Mouse (Mus musculus): ENCODE results near the gene Hlf. TPM values are rescaled to one million over a fixed set of nuclear protein-coding genes. Genes with fewer than 3 reads are reported as not detected.

Hlf gene
- polyA plus RNA-seq, 1 experiment from 2014 or later: 1.6 TPM

- Histone ChIP-seq H3K9ac (no peak overlapping the region), H3K4me1 (replicated peaks) (peaks cover 30% of the 10 kb centered on the region), H3K36me3 (no peaks in the 10 kb centered on the region), H3K9me3 (no peaks in the 10 kb centered on the region), H3K27ac (peak overlapping the region; percentile 94), H3K4me2 (replicated peaks) (peak overlapping the region; percentile 37), H3K27me3 (replicated peaks) (no peaks in the 10 kb centered on the region), H3K4me3 (replicated peaks) (no peak overlapping the region)
- 30% methylated on average over 7 of the region's 7 CpGs for WGBS
- peak; percentile 4; the same call in 1 of the 2 replicates for ATAC-seq
Measured at GRCm38 (mm10) chr11:90369115-90369514, 21.6 kb downstream of the Hlf start.

- no peak overlapping the region for H3K4me3 ChIP-seq (replicated peaks)
- WGBS: 80% methylated on average over 14 of the region's 14 CpGs
- no peaks in the 10 kb centered on the region for H3K36me3 ChIP-seq
- H3K4me2 ChIP-seq (replicated peaks): no peak overlapping the region
- no peak overlapping the region for H3K9ac ChIP-seq
- ATAC-seq: no peak
- peak overlapping the region; percentile 94; the same call in 1 of the 2 replicates for H3K27ac ChIP-seq
- H3K9me3 ChIP-seq: no peaks in the 10 kb centered on the region
- no peaks in the 10 kb centered on the region for H3K27me3 ChIP-seq (replicated peaks)
- H3K4me1 ChIP-seq (replicated peaks): peaks cover 32% of the 10 kb centered on the region
Measured at GRCm38 (mm10) chr11:90367894-90368860, 22.5 kb downstream of the Hlf start.

GRCm38 (mm10) chr11:90364865-90365264, 25.8 kb downstream of the Hlf start:
- WGBS: 54% methylated on average over 7 of the region's 7 CpGs
- Histone ChIP-seq H3K9me3 (no peaks in the 10 kb centered on the region), H3K9ac (no peak overlapping the region), H3K36me3 (no peaks in the 10 kb centered on the region), H3K4me3 (replicated peaks) (no peak overlapping the region), H3K27ac (no peak overlapping the region), H3K4me1 (replicated peaks) (peaks cover 22% of the 10 kb centered on the region), H3K4me2 (replicated peaks) (no peak overlapping the region), H3K27me3 (replicated peaks) (no peaks in the 10 kb centered on the region)
- no peak for ATAC-seq

- H3K27me3 ChIP-seq (replicated peaks): no peaks in the 10 kb centered on the region
- no peaks in the 10 kb centered on the region for H3K9me3 ChIP-seq
- H3K27ac ChIP-seq: no peak overlapping the region
- peak; percentile 90 for ATAC-seq
- no peaks in the 10 kb centered on the region for H3K36me3 ChIP-seq
- WGBS: 85% methylated on average over 10 of the region's 10 CpGs
- H3K4me1 ChIP-seq (replicated peaks): peaks cover 15% of the 10 kb centered on the region
- no peak overlapping the region for H3K9ac ChIP-seq
- no peak overlapping the region for H3K4me2 ChIP-seq (replicated peaks)
- H3K4me3 ChIP-seq (replicated peaks): no peak overlapping the region
Measured at GRCm38 (mm10) chr11:90363821-90364497, 26.7 kb downstream of the Hlf start.

GRCm38 (mm10) chr11:90363406-90363805, 27.3 kb downstream of the Hlf start:
- Histone ChIP-seq H3K27ac (no peak overlapping the region), H3K4me1 (replicated peaks) (peaks cover 12% of the 10 kb centered on the region), H3K27me3 (replicated peaks) (no peaks in the 10 kb centered on the region), H3K4me3 (replicated peaks) (no peak overlapping the region), H3K4me2 (replicated peaks) (no peak overlapping the region), H3K36me3 (no peaks in the 10 kb centered on the region), H3K9me3 (no peaks in the 10 kb centered on the region), H3K9ac (no peak overlapping the region)
- ATAC-seq: no peak
- 47% methylated on average over 3 of the region's 3 CpGs for WGBS

- 95% methylated on average over 5 of the region's 5 CpGs for WGBS
- Histone ChIP-seq H3K9ac (no peak overlapping the region), H3K27ac (no peak overlapping the region), H3K9me3 (no peaks in the 10 kb centered on the region), H3K4me3 (replicated peaks) (no peak overlapping the region), H3K36me3 (no peaks in the 10 kb centered on the region), H3K4me1 (replicated peaks) (peaks cover 31% of the 10 kb centered on the region), H3K4me2 (replicated peaks) (no peak overlapping the region), H3K27me3 (replicated peaks) (no peaks in the 10 kb centered on the region)
- no peak for ATAC-seq
Measured at GRCm38 (mm10) chr11:90360536-90360935, 30.2 kb downstream of the Hlf start.

- ATAC-seq: peak; percentile 22; the same call in 1 of the 2 replicates
- Histone ChIP-seq H3K36me3 (no peaks in the 10 kb centered on the region), H3K4me1 (replicated peaks) (peaks cover 21% of the 10 kb centered on the region), H3K9ac (no peak overlapping the region), H3K9me3 (no peaks in the 10 kb centered on the region), H3K4me2 (replicated peaks) (no peak overlapping the region), H3K27ac (no peak overlapping the region), H3K4me3 (replicated peaks) (no peak overlapping the region), H3K27me3 (replicated peaks) (no peaks in the 10 kb centered on the region)
- WGBS: 31% methylated on average over 8 of the region's 8 CpGs
Measured at GRCm38 (mm10) chr11:90358063-90358462, 32.6 kb downstream of the Hlf start.

GRCm38 (mm10) chr11:90357371-90357770, 33.3 kb downstream of the Hlf start:
- no peak for ATAC-seq
- H3K4me2 ChIP-seq (replicated peaks): no peak overlapping the region
- 79% methylated on average over 7 of the region's 7 CpGs for WGBS
- H3K4me3 ChIP-seq (replicated peaks): no peak overlapping the region
- H3K9me3 ChIP-seq: no peaks in the 10 kb centered on the region
- H3K36me3 ChIP-seq: no peaks in the 10 kb centered on the region
- H3K27me3 ChIP-seq (replicated peaks): no peaks in the 10 kb centered on the region
- no peak overlapping the region for H3K9ac ChIP-seq
- peaks cover 21% of the 10 kb centered on the region for H3K4me1 ChIP-seq (replicated peaks)
- H3K27ac ChIP-seq: no peak overlapping the region

- Histone ChIP-seq H3K36me3 (no peaks in the 10 kb centered on the region), H3K4me1 (replicated peaks) (peaks cover 21% of the 10 kb centered on the region), H3K9ac (no peak overlapping the region), H3K9me3 (no peaks in the 10 kb centered on the region), H3K4me2 (replicated peaks) (no peak overlapping the region), H3K27ac (no peak overlapping the region), H3K27me3 (replicated peaks) (no peaks in the 10 kb centered on the region), H3K4me3 (replicated peaks) (no peak overlapping the region)
- 21% methylated on average over 9 of the region's 9 CpGs for WGBS
- no peak for ATAC-seq
Measured at GRCm38 (mm10) chr11:90356495-90357304, 34.0 kb downstream of the Hlf start.

- 23% methylated on average over 3 of the region's 3 CpGs for WGBS
- Histone ChIP-seq H3K9ac (no peak overlapping the region), H3K36me3 (no peaks in the 10 kb centered on the region), H3K4me2 (replicated peaks) (no peak overlapping the region), H3K9me3 (no peaks in the 10 kb centered on the region), H3K4me1 (replicated peaks) (peaks cover 21% of the 10 kb centered on the region), H3K27ac (no peak overlapping the region), H3K27me3 (replicated peaks) (no peaks in the 10 kb centered on the region), H3K4me3 (replicated peaks) (no peak overlapping the region)
- ATAC-seq: 0 out of 2 replicates have a peak, but pooled peaks have one; percentile 24
Measured at GRCm38 (mm10) chr11:90356036-90356435, 34.7 kb downstream of the Hlf start.

GRCm38 (mm10) chr11:90355270-90355681, 35.4 kb downstream of the Hlf start:
- Histone ChIP-seq H3K4me1 (replicated peaks) (peaks cover 21% of the 10 kb centered on the region), H3K27me3 (replicated peaks) (no peaks in the 10 kb centered on the region), H3K4me3 (replicated peaks) (no peak overlapping the region), H3K9ac (no peak overlapping the region), H3K36me3 (no peaks in the 10 kb centered on the region), H3K27ac (no peak overlapping the region), H3K9me3 (no peaks in the 10 kb centered on the region), H3K4me2 (replicated peaks) (no peak overlapping the region)
- ATAC-seq: no peak
- 48% methylated on average over 7 of the region's 7 CpGs for WGBS

GRCm38 (mm10) chr11:90352696-90353095, 38.0 kb downstream of the Hlf start:
- whole genome bisulfite sequencing: 82% methylated on average over 7 of the region's 7 CpGs
- Histone ChIP-seq H3K4me2 (replicated peaks) (no peak overlapping the region), H3K27me3 (replicated peaks) (no peaks in the 10 kb centered on the region), H3K4me1 (replicated peaks) (peaks cover 17% of the 10 kb centered on the region; the same call in 1 of the 2 replicates), H3K4me3 (replicated peaks) (no peak overlapping the region), H3K9me3 (no peaks in the 10 kb centered on the region), H3K27ac (no peak overlapping the region), H3K36me3 (no peaks in the 10 kb centered on the region), H3K9ac (no peak overlapping the region)
- no peak for ATAC-seq

Data from intestine, embryonic 15.5 days (tissue).